Mouse (Mus musculus) forebrain, embryonic 15.5 days (tissue): ENCODE data around the gene Ghrh. TPM values are rescaled to one million over a fixed set of nuclear protein-coding genes. Genes with fewer than 3 reads are reported as not detected.
A peak's percentile ranks its signal among the peaks of the same experiment; 100 is the strongest.

Experiments used
- ATAC-seq: fragments of 200-750 bp; cut with Nextera tagmentation; replicated peaks from 2 replicates; pipeline ENCODE4 v1.8.0; 2017; ENCODE audit warnings: mild to moderate bottlenecking, moderate TSS enrichment, moderate library complexity
- H3K27ac ChIP-seq: fragments of 300-500 bp; sonication (generic); replicated peaks from 2 replicates; pipeline ENCODE4 v1.5.1; 2015; ENCODE audit warnings: mild to moderate bottlenecking, inconsistent platforms
- H3K27me3 ChIP-seq: fragments of 300-500 bp; sonication (generic); 2 replicates; pipeline ENCODE4 v1.6.1; 2015; ENCODE audit warnings: inconsistent platforms
- H3K36me3 ChIP-seq: fragments of 300-500 bp; sonication (generic); 2 replicates; pipeline ENCODE4 v1.6.1; 2015; ENCODE audit warnings: mild to moderate bottlenecking, inconsistent platforms
- H3K4me1 ChIP-seq: fragments of 300-500 bp; sonication (generic); 2 replicates; pipeline ENCODE4 v1.6.1; 2015; ENCODE audit warnings: inconsistent platforms
- H3K4me2 ChIP-seq: fragments of 300-500 bp; sonication (generic); replicated peaks from 2 replicates; pipeline ENCODE4 v1.6.1; 2015; ENCODE audit warnings: mild to moderate bottlenecking, inconsistent platforms
- H3K4me3 ChIP-seq: fragments of 300-500 bp; sonication (generic); 2 replicates; pipeline ENCODE4 v1.5.1; 2015; ENCODE audit warnings: mild to moderate bottlenecking, inconsistent platforms
- H3K9ac ChIP-seq: fragments of 300-500 bp; sonication (generic); replicated peaks from 2 replicates; pipeline ENCODE4 v1.6.1; 2015; ENCODE audit warnings: mild to moderate bottlenecking, inconsistent platforms
- H3K9me3 ChIP-seq: fragments of 300-500 bp; sonication (generic); 2 replicates; pipeline ENCODE4 v1.6.1; 2016; ENCODE audit warnings: inconsistent platforms
- WGBS: fragments of 180-500 bp; shearing (Covaris S2); methylation state at CpG from one replicate; pipeline ENCODE4 v1.1.7; 2015; ENCODE audit warnings: mixed read lengths; 5-methylcytosine and 5-hydroxymethylcytosine counted together
- polyA plus RNA-seq: library from polyadenylated mRNA; unstranded; fragments of >200 nt; fragmentation: Nextera tagmentation; extraction: Ambion mirVana; gene quantifications from 2 replicates; pipeline ENCODE4 v1.2.1, GENCODE M21; 2015

The Ghrh gene
- polyA plus RNA-seq, 1 experiment from 2014 or later, result 2.0 TPM

- H3K4me2 ChIP-seq, result no peak overlapping the region
- H3K36me3 ChIP-seq, result peaks cover 65% of the 10 kb centered on the region
- no peaks in the 10 kb centered on the region for H3K27me3 ChIP-seq
- peaks cover 25% of the 10 kb centered on the region for H3K4me1 ChIP-seq
- H3K27ac ChIP-seq, result no peak overlapping the region
- no peak overlapping the region for H3K9ac ChIP-seq
- no peak overlapping the region for H3K4me3 ChIP-seq
- 94% methylated on average over 6 of the region's 6 CpGs for WGBS
- ATAC-seq, result no peak
- no peaks in the 10 kb centered on the region for H3K9me3 ChIP-seq
Observed at GRCm38 (mm10) chr2:157300051-157300450, 47.3 kb downstream of the Ghrh start.

- no peak overlapping the region for H3K4me2 ChIP-seq
- no peak overlapping the region for H3K4me3 ChIP-seq
- peak; percentile 73 for ATAC-seq
- H3K27ac ChIP-seq, result peak overlapping the region; percentile 77
- peaks cover 36% of the 10 kb centered on the region for H3K4me1 ChIP-seq
- H3K36me3 ChIP-seq, result peaks cover 63% of the 10 kb centered on the region
- no peak overlapping the region for H3K9ac ChIP-seq
- WGBS, result 36% methylated on average over 7 of the region's 7 CpGs
- no peaks in the 10 kb centered on the region for H3K9me3 ChIP-seq
- H3K27me3 ChIP-seq, result no peaks in the 10 kb centered on the region
Observed at GRCm38 (mm10) chr2:157296105-157296689, 51.1 kb downstream of the Ghrh start.

- Histone ChIP-seq H3K27ac (no peak overlapping the region), H3K4me1 (peaks cover 34% of the 10 kb centered on the region), H3K9me3 (no peaks in the 10 kb centered on the region), H3K36me3 (peaks cover 55% of the 10 kb centered on the region), H3K27me3 (no peaks in the 10 kb centered on the region), H3K4me2 (no peak overlapping the region), H3K9ac (no peak overlapping the region), H3K4me3 (no peak overlapping the region)
- no peak for ATAC-seq
- 3% methylated on average over 2 of the region's 2 CpGs for WGBS
Observed at GRCm38 (mm10) chr2:157292093-157292492, 55.2 kb downstream of the Ghrh start.

GRCm38 (mm10) chr2:157288996-157289395 is 58.3 kb downstream of the Ghrh start:
- no peaks in the 10 kb centered on the region for H3K9me3 ChIP-seq
- H3K27me3 ChIP-seq, result no peaks in the 10 kb centered on the region
- WGBS, result 93% methylated on average over 5 of the region's 5 CpGs
- H3K4me1 ChIP-seq, result peaks cover 5% of the 10 kb centered on the region; the same call in 1 of the 2 replicates
- H3K4me2 ChIP-seq, result no peak overlapping the region
- peaks cover 63% of the 10 kb centered on the region for H3K36me3 ChIP-seq
- H3K27ac ChIP-seq, result no peak overlapping the region
- H3K4me3 ChIP-seq, result no peak overlapping the region
- no peak for ATAC-seq
- H3K9ac ChIP-seq, result no peak overlapping the region

GRCm38 (mm10) chr2:157287542-157287941 is 59.8 kb downstream of the Ghrh start:
- Histone ChIP-seq H3K9me3 (no peaks in the 10 kb centered on the region), H3K4me3 (no peak overlapping the region), H3K4me1 (peaks cover 4% of the 10 kb centered on the region; the same call in 1 of the 2 replicates), H3K27ac (no peak overlapping the region), H3K27me3 (no peaks in the 10 kb centered on the region), H3K9ac (no peak overlapping the region), H3K36me3 (peaks cover 64% of the 10 kb centered on the region), H3K4me2 (no peak overlapping the region)
- WGBS, result 15% methylated on average over 3 of the region's 3 CpGs
- ATAC-seq, result 0 out of 2 replicates have a peak, but pooled peaks have one; percentile 41

GRCm38 (mm10) chr2:157283321-157283720 is 64.0 kb downstream of the Ghrh start:
- WGBS, result 96% methylated on average over 6 of the region's 6 CpGs
- no peak for ATAC-seq
- Histone ChIP-seq H3K27me3 (no peaks in the 10 kb centered on the region), H3K9ac (no peak overlapping the region), H3K27ac (no peak overlapping the region), H3K4me2 (no peak overlapping the region), H3K36me3 (peaks cover 34% of the 10 kb centered on the region), H3K4me3 (no peak overlapping the region), H3K9me3 (no peaks in the 10 kb centered on the region), H3K4me1 (peaks cover 24% of the 10 kb centered on the region)

Other genes with a start within 250 kb of the Ghrh start
- 12.3 and 12.6 TPM in 2 replicates for gene Samhd1, start 212.2 kb downstream of the Ghrh start, polyA plus RNA-seq
- 12.0 and 14.0 TPM in 2 replicates for gene Rbl1, start 143.0 kb downstream of the Ghrh start, polyA plus RNA-seq
- 184 and 187 TPM in 2 replicates for gene Rpn2, start 68.5 kb downstream of the Ghrh start, polyA plus RNA-seq
- gene Mroh8, start 68.0 kb downstream of the Ghrh start, polyA plus RNA-seq, result 0.52 and 0.53 TPM in 2 replicates
- 105 TPM in 2 replicates for gene Manbal, start 20.1 kb upstream of the Ghrh start, polyA plus RNA-seq
- 35.6 and 37.9 TPM in 2 replicates for gene Src, start 70.9 kb upstream of the Ghrh start, polyA plus RNA-seq
- 6,946 and 7,065 TPM in 2 replicates for gene Nnat, start 212.6 kb upstream of the Ghrh start, polyA plus RNA-seq
- gene Blcap, start 223.8 kb upstream of the Ghrh start, polyA plus RNA-seq, result 184 and 201 TPM in 2 replicates